Mouse (Mus musculus) small intestine, adult 2 months (tissue): ENCODE measurements around the gene Adamts12. TPM values are rescaled to one million over a fixed set of nuclear protein-coding genes. Genes with fewer than 3 reads are reported as not detected.

ENCODE experiments used
- H3K27ac ChIP-seq: fragments of 200-500 bp; 2 replicates; pipeline ENCODE4 v1.5.1; 2012; ENCODE audit warnings: low read depth, low read length, control low read depth, inconsistent platforms; ENCODE audit not compliant: insufficient read depth
- H3K27me3 ChIP-seq: fragments of 200-500 bp; 2 replicates; pipeline ENCODE4 v1.6.1; 2012; ENCODE audit warnings: mild to moderate bottlenecking, moderate library complexity, low read length, inconsistent platforms; ENCODE audit not compliant: control insufficient read depth, insufficient read depth
- H3K36me3 ChIP-seq: fragments of 200-500 bp; 2 replicates; pipeline ENCODE4 v1.6.1; 2012; ENCODE audit warnings: mild to moderate bottlenecking, low read length, control low read depth, inconsistent platforms; ENCODE audit not compliant: control insufficient read depth, insufficient read depth
- H3K4me1 ChIP-seq: fragments of 200-500 bp; 2 replicates; pipeline ENCODE4 v1.6.1; 2012; ENCODE audit warnings: low read length, inconsistent platforms, mixed read lengths; ENCODE audit not compliant: control insufficient read depth, insufficient read depth, insufficient read length
- H3K4me3 ChIP-seq: fragments of 200-500 bp; 2 replicates; pipeline ENCODE4 v1.5.1; 2012; ENCODE audit warnings: low read depth, mild to moderate bottlenecking, control low read depth, inconsistent platforms, low read length, moderate library complexity
- CTCF ChIP-seq: fragments of 200-500 bp; IDR thresholded peaks from 2 replicates; pipeline ENCODE4 v1.5.1; 2012; ENCODE audit warnings: low read depth, mild to moderate bottlenecking, control low read depth, inconsistent platforms, low read length, moderate library complexity, mixed read lengths; ENCODE audit not compliant: insufficient replicate concordance, insufficient read length; ENCODE audit errors: extremely low read depth
- POLR2A ChIP-seq: fragments of 200-500 bp; IDR thresholded peaks from 2 replicates; pipeline ENCODE4 v1.6.1; 2012; ENCODE audit warnings: low read depth, mild to moderate bottlenecking, control low read depth, inconsistent platforms, low read length, moderate library complexity
- WGBS: fragments of 180-500 bp; shearing (Covaris S2); methylation state at CpG from one replicate; pipeline ENCODE4 v1.1.7; 2018; 5-methylcytosine and 5-hydroxymethylcytosine counted together
- polyA plus RNA-seq: library from polyadenylated mRNA; depleted of rRNA; stranded (reverse); fragments of >200 nt; gene quantifications from 2 replicates; pipeline ENCODE4 v1.2.3, GENCODE M21; 2012; rRNA removed

Gene Adamts12
- polyA plus RNA-seq, 1 experiment = 0.28 TPM

DNA sequence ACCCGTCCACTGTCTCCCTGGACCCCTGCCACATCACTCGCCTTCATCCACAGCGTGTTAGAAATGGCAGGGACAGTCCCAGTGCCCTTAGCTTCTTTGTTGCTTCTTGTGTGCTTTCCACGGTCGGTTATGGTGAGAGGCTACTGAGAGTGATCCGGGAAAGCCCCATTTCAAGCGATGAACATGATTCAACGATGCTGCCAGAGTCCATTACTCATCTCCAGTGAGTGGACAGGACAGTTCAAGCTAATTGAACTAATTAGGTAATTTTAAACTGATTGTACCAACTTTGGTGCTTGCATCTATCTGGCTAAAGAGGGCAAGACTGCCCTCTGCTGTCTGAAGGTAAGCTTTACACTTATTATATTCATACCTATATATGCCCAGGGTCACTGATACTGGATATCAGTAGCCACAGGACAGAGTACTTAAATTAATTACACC lies 315.5 kb downstream of the Adamts12 start:
- 0 out of 2 replicates have a peak, but pooled peaks have one; percentile 23 for TF ChIP-seq CTCF
- TF ChIP-seq POLR2A = no peak
- peaks cover 8% of the 10 kb centered on the region; the same call in 1 of the 2 replicates for H3K4me1 ChIP-seq
- H3K27ac ChIP-seq = no peak overlapping the region
- H3K36me3 ChIP-seq = peaks cover 15% of the 10 kb centered on the region
- WGBS = 35% methylated on average over 8 of the region's 8 CpGs
- no peak overlapping the region for H3K4me3 ChIP-seq
- no peaks in the 10 kb centered on the region for H3K27me3 ChIP-seq

DNA sequence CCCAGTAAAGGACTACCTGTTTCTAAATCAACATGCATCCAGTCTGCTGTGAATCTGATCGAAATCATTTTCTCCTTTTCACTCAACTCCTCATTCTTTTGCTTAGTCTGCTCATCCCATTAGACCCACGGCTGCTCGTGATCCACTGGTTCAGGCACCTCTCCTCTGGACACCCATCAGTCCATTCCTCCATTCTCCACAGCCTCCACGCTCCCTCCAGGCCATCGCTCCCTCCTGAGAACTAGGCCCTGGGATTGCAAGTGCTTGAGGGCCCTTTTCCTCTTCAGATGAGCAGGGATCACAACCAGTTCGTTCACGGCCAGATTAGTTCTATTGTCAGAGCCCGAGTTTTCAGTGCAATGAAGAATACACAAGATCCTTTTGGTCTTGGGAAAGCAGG lies 316.0 kb downstream of the Adamts12 start:
- Histone ChIP-seq H3K27ac (no peak overlapping the region), H3K27me3 (no peaks in the 10 kb centered on the region), H3K4me3 (no peak overlapping the region), H3K4me1 (peaks cover 3% of the 10 kb centered on the region; the same call in 1 of the 2 replicates), H3K36me3 (peaks cover 19% of the 10 kb centered on the region)
- WGBS = 81% methylated on average over 8 of the region's 8 CpGs
- TF ChIP-seq POLR2A (no peak), CTCF (no peak)

DNA sequence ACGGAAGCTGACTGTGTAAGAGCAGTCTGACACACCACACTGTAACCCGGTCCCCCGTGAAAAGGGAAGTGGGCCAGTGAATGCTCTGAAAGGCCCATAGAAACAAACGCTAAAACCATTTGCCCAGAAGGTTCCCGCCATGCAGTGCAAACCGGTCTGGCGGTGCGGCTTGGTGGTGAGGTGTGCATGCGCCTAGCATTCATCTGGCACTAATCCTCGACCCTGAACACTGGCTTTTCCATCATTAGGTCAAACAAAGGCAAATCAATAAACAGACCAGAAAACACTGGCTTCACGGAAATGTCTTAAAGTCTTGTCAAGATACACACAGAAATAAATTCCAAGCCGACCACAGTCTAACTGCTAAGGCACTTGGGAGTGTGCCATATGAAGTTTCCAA lies 318.0 kb downstream of the Adamts12 start:
- Histone ChIP-seq H3K4me1 (peaks cover 3% of the 10 kb centered on the region; the same call in 1 of the 2 replicates), H3K4me3 (no peak overlapping the region), H3K36me3 (peaks cover 37% of the 10 kb centered on the region), H3K27me3 (no peaks in the 10 kb centered on the region), H3K27ac (no peak overlapping the region)
- TF ChIP-seq CTCF (no peak), POLR2A (no peak)
- 80% methylated on average over 12 of the region's 12 CpGs for WGBS

DNA sequence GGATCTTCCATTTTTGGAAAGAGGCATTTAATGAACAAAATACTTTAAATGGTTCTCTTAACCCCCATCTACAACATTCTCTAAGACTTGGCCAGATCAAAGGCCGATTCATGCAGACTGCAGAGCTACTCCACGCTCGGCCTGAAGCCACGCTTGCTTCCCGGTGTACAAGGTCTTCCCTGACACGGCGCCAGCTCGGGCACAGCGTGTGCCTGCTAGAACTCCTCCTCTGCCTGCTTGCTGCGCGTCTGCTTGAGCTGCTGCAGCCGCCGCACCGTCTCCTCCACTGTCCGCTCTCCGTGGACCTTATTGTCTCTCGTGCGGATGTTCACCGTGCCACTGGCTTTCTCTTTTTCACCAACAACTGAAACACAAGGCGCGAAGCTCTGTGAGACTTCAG lies 319.2 kb downstream of the Adamts12 start:
- H3K27ac ChIP-seq = no peak overlapping the region
- H3K4me1 ChIP-seq = peaks cover 2% of the 10 kb centered on the region; the same call in 1 of the 2 replicates
- WGBS = 96% methylated on average over 21 of the region's 21 CpGs
- no peaks in the 10 kb centered on the region for H3K27me3 ChIP-seq
- H3K4me3 ChIP-seq = no peak overlapping the region
- H3K36me3 ChIP-seq = peaks cover 48% of the 10 kb centered on the region
- TF ChIP-seq POLR2A = no peak
- TF ChIP-seq CTCF = no peak

DNA sequence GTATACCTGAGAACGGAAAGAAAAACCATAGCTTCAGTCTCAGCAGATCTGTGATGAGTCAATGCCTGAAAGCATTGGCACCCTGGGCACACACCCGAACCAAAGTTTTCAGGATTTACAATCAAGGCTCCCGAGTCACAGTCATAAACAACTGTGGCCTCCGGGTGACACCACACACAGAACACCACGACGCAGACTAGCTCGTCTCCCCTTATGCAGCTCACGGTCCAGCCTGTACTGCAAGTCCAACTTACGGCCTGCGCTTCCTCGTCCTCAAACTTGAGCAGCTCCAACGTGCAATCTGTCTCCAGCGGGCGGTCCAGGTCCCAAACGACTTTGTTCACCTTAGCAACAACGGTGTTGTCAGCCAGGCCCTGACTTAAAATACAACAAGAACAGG lies 328.3 kb downstream of the Adamts12 start:
- 91% methylated on average over 16 of the region's 16 CpGs for WGBS
- peaks cover 66% of the 10 kb centered on the region for H3K36me3 ChIP-seq

DNA sequence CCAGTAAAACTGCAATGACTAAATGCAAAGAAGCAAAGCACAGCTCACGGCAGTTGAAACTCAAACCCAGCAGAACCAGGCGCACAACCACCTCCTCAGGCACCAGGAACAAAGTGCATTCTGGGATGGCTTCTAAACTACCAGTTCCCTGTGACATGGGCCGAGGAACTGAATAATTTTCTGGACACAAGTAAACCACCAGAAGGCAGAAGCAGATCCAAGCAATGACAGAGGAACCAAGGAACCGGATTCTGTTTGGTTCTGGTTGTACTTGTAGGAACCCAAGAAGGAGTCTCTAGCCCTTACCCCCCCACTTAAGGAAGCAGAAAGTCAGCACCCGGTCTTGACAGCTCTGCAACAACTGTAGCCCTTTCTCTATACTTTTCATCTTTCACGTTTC lies 331.8 kb downstream of the Adamts12 start:
- 82% methylated on average over 6 of the region's 6 CpGs for WGBS
- no peak for TF ChIP-seq POLR2A
- TF ChIP-seq CTCF = no peak

More for the DNA sequence above, 328.3 kb downstream of the Adamts12 start:
- Histone ChIP-seq H3K4me3 (no peak overlapping the region), H3K27me3 (no peaks in the 10 kb centered on the region), H3K27ac (no peak overlapping the region), H3K4me1 (no peaks in the 10 kb centered on the region)
- no peak for TF ChIP-seq POLR2A
- no peak for TF ChIP-seq CTCF

More for the DNA sequence above, 331.8 kb downstream of the Adamts12 start:
- Histone ChIP-seq H3K27me3 (no peaks in the 10 kb centered on the region), H3K4me1 (peaks cover 6% of the 10 kb centered on the region; the same call in 1 of the 2 replicates), H3K36me3 (peaks cover 34% of the 10 kb centered on the region), H3K4me3 (no peak overlapping the region), H3K27ac (no peak overlapping the region)

Other genes with a start within 250 kb of the Adamts12 start
- gene C1qtnf3, start 112.5 kb upstream of the Adamts12 start, polyA plus RNA-seq = 0.34 and 0.96 TPM in 2 replicates
- gene Amacr, start 83.0 kb upstream of the Adamts12 start, polyA plus RNA-seq = 5.2 and 5.3 TPM in 2 replicates
- not detected in 2 replicates for gene Slc45a2, start 64.1 kb upstream of the Adamts12 start, polyA plus RNA-seq
- gene Rxfp3, start 26.8 kb upstream of the Adamts12 start, polyA plus RNA-seq = not detected in 2 replicates